Mouse (Mus musculus): ENCODE data around the gene Ccdc186.

DNA sequence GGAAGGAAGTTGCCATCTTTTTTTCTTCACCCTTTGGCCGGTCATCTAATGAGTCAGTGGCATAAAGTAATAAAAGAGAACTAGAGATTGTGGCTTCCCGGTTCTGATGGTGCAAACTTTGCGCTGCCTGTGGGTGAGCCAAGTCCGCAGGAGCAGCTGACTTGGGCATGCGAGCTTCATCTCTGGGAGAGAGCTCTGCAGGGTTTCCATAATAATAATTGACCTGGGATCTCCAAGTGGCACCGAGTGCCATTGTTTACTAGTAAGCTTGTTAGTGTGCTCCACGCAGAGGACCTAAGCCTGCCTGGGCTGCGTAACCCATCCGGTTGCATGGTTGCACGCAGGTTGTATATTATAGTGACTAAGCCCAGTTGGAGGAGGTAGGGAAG is 452 bp upstream of the Ccdc186 start:
- no peak for TF ChIP-seq CTCF (IDR thresholded peaks at IDR 0.05; ENCODE audit: low read depth)
- no peak for TF ChIP-seq EP300 (optimal IDR thresholded peaks at IDR 0.05)

Data from stomach, postnatal 0 days (tissue).